In the genomic region with DNA sequence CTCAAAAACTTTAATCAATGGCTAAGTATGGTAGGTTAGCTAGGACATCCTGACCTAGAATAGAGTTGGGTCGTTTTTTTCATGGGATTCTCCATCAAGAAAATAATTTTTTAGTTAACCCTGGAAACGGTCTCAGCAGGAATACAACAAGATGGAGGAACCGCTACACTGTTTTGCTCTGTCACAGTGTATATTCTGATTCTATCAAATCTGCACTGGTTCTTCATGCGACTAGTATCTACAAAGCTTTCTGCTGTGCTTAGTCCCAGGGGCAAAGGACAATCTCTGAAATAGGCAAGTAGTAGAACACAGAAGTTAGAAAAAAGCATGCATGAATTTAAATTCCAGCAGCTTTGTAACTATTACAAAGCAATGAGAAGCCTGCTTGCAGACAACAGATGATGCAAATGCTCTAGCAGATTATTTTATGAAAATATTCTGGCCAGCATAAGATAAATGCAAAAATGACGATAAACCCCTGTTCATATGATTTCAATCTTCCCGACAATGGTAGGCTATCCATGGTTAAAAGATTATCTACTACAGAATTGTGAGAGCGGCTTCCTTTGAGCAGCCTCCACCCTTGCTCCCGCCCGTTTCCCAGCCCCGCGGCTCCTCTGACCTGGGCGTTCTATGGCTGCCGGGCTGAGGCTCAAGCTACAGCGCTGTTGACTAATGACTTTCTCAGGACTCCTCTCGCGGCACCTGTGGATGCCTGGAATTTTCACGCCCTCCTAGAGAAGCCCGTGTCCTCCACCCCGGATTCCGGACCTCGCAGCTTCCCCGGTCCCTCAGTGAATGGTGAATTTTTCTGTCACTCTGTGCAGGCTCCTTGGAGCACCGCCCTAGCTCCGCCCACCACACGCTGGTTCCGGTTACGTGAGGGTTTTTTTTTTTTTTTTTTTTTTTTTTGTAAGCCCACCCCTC, we compare ENCODE assay signal across 8 mouse cellular contexts. TPM values are rescaled to one million over a fixed set of nuclear protein-coding genes. Genes with fewer than 3 reads are reported as not detected.
A peak's percentile ranks its signal among the peaks of the same experiment; 100 is the strongest.
DNase-seq lines count a peak whose midpoint lies in the region; ATAC-seq lines count a peak whose summit lies in the region.

A gene (minus strand): TSS at position 800 of the 927 bp plus-strand sequence.

- H3K4me2 ChIP-seq in lung, embryonic 16.5 days (ENCODE audit: low read depth, low read length): peak within 1 kb of the TSS; percentile 79

- H3K36me3 ChIP-seq in lung, embryonic 16.5 days (ENCODE audit: control insufficient read depth, insufficient read depth, low read length): peaks cover 3% of the 10 kb centered on the region; the same call in 1 of the 2 replicates

- H3K9ac ChIP-seq in lung, embryonic 16.5 days (ENCODE audit: low read length): peak within 1 kb of the TSS; percentile 81

- 3% methylated on average over 27 of the region's 27 CpGs for WGBS in lung, embryonic 16.5 days

- peak within 1 kb of the TSS; percentile 82 for H3K4me3 ChIP-seq in lung, embryonic 16.5 days (ENCODE audit: low read length)

- peak; percentile 80 for DNase-seq in MEL-GATA-1-ER (ENCODE audit: extremely low read depth, low read depth)
- peak; percentile 88 for DNase-seq in cerebellum, adult 8-10 months
- DNase-seq in forelimb bud, embryonic 11.5 days (ENCODE audit: low read depth, low spot score): peak; percentile 93
- peak; percentile 73 for DNase-seq in layer of hippocampus, adult 9-10 months (ENCODE audit: low spot score)
- peak; percentile 72 for DNase-seq in ovary, postnatal 10 days (ENCODE audit: low spot score)
- DNase-seq in thymus, postnatal 10 days (ENCODE audit: low spot score in 2 of 2): peak; percentile 80 to 90

- H3K9me3 ChIP-seq in lung, embryonic 16.5 days (ENCODE audit: control insufficient read depth, low read length): no peaks in the 10 kb centered on the region

- H3K27ac ChIP-seq in lung, embryonic 16.5 days (ENCODE audit: low read length): peak within 1 kb of the TSS; percentile 88

- H3K27me3 ChIP-seq in lung, embryonic 16.5 days (ENCODE audit: control insufficient read depth, insufficient read depth, low read depth, low read length): no peaks in the 10 kb centered on the region

- peak; percentile 99 for ATAC-seq in hematopoietic stem cell, adult 5-6 weeks (replicated peaks in 1 of 2; ENCODE audit: insufficient read depth in 1 of 2, low FRiP score in 2 of 2, low TSS enrichment in 1 of 2, low read depth in 1 of 2, poor library complexity in 2 of 2, severe bottlenecking in 2 of 2)
- ATAC-seq in lung, embryonic 16.5 days (ENCODE audit: low read depth): peak; percentile 100

- H3K4me1 ChIP-seq in lung, embryonic 16.5 days (replicated peaks; ENCODE audit: control insufficient read depth, insufficient read depth, low read length): no peaks in the 10 kb centered on the region

RNA-seq across cellular contexts. Expression of the gene that starts here (rescaled TPM):
- 11.7 and 33.1 TPM in 2 replicates for total RNA-seq in hematopoietic stem cell, adult 5-6 weeks (2017)
- polyA plus RNA-seq in lung, embryonic 16.5 days (2015; fragmentation: Nextera tagmentation; extraction: Ambion mirVana): 11.7 and 12.5 TPM in 2 replicates

Comparison
In these comparisons a context has a peak if more than half of its experiments do, and no peak if none do; other contexts are left out.
1. Peak in every context shown above with its lines: DNase-seq, ATAC-seq, H3K4me3 ChIP-seq and H3K27ac ChIP-seq.